Mouse (Mus musculus): ENCODE data around the gene Spdl1.
"Not testable (repeated sequence)": the region's sequence is repeated elsewhere in the genome, so short reads cannot be mapped to it uniquely, and the experiment has no call there.

Spdl1 gene

GRCm38 (mm10) chr11:34805026-34805425 lies 28.4 kb downstream of the Spdl1 start:
- DNase-seq (ENCODE audit: low spot score in 2 of 2): not testable (repeated sequence)

- DNase-seq (ENCODE audit: low spot score in 2 of 2): not testable (repeated sequence)
Measured at GRCm38 (mm10) chr11:34798066-34798465, 35.4 kb downstream of the Spdl1 start.

GRCm38 (mm10) chr11:34796097-34796496 lies 37.3 kb downstream of the Spdl1 start:
- DNase-seq (ENCODE audit: low spot score in 2 of 2): peak in 1 of 2 experiments; percentile 33

GRCm38 (mm10) chr11:34791872-34792271 lies 41.6 kb downstream of the Spdl1 start:
- no peak for DNase-seq (ENCODE audit: low spot score in 2 of 2)

- DNase-seq (ENCODE audit: low spot score in 2 of 2): no peak
Measured at GRCm38 (mm10) chr11:34784864-34785263, 48.6 kb downstream of the Spdl1 start.

GRCm38 (mm10) chr11:34783587-34784043 lies 49.8 kb downstream of the Spdl1 start, which contains the start of gene Dock2:
TSS of gene Dock2 (minus strand) at chr11:34783892.
- peak; percentile 50 to 52 for DNase-seq (ENCODE audit: low spot score in 2 of 2)

- DNase-seq (ENCODE audit: low spot score in 2 of 2): peak; percentile 48 to 67
Measured at GRCm38 (mm10) chr11:34782516-34783430, 50.7 kb downstream of the Spdl1 start.

GRCm38 (mm10) chr11:34780786-34781185 lies 52.7 kb downstream of the Spdl1 start:
- DNase-seq (ENCODE audit: low spot score in 2 of 2): no peak

GRCm38 (mm10) chr11:34779966-34780365 lies 53.5 kb downstream of the Spdl1 start:
- no peak for DNase-seq (ENCODE audit: low spot score in 2 of 2)

GRCm38 (mm10) chr11:34778351-34778750 lies 55.1 kb downstream of the Spdl1 start:
- DNase-seq (ENCODE audit: low spot score in 2 of 2): no peak

- DNase-seq (ENCODE audit: low spot score in 2 of 2): no peak
Measured at GRCm38 (mm10) chr11:34777529-34777928, 55.9 kb downstream of the Spdl1 start.

GRCm38 (mm10) chr11:34776054-34776453 lies 57.4 kb downstream of the Spdl1 start:
- no peak for DNase-seq (ENCODE audit: low spot score in 2 of 2)

- no peak for DNase-seq (ENCODE audit: low spot score in 2 of 2)
Measured at GRCm38 (mm10) chr11:34774636-34775035, 58.8 kb downstream of the Spdl1 start.

- DNase-seq (ENCODE audit: low spot score in 2 of 2): no peak
Measured at GRCm38 (mm10) chr11:34773304-34773895, 60.0 kb downstream of the Spdl1 start.

GRCm38 (mm10) chr11:34771221-34771986 lies 62.0 kb downstream of the Spdl1 start:
- peak in 1 of 2 experiments; percentile 24 for DNase-seq (ENCODE audit: low spot score in 2 of 2)

GRCm38 (mm10) chr11:34770666-34771065 lies 62.8 kb downstream of the Spdl1 start:
- no peak for DNase-seq (ENCODE audit: low spot score in 2 of 2)

- DNase-seq (ENCODE audit: low spot score in 2 of 2): no peak
Measured at GRCm38 (mm10) chr11:34769946-34770345, 63.5 kb downstream of the Spdl1 start.

- no peak for DNase-seq (ENCODE audit: low spot score in 2 of 2)
Measured at GRCm38 (mm10) chr11:34769396-34769795, 64.0 kb downstream of the Spdl1 start.

- DNase-seq (ENCODE audit: low spot score in 2 of 2): no peak
Measured at GRCm38 (mm10) chr11:34763739-34764361, 69.6 kb downstream of the Spdl1 start.

- DNase-seq (ENCODE audit: low spot score in 2 of 2): no peak
Measured at GRCm38 (mm10) chr11:34762570-34763127, 70.8 kb downstream of the Spdl1 start.

- DNase-seq (ENCODE audit: low spot score in 2 of 2): no peak
Measured at GRCm38 (mm10) chr11:34762125-34762524, 71.3 kb downstream of the Spdl1 start.

Data from spleen, postnatal 14 days (tissue).